Mouse (Mus musculus) left cerebral cortex, adult 2 months (tissue): Measurements from ENCODE around the gene Tfdp1. TPM values are rescaled to one million over a fixed set of nuclear protein-coding genes. Genes with fewer than 3 reads are reported as not detected.

ENCODE experiments used
- DNase-seq, 2 experiments: peaks; one replicate each; pipeline ENCODE4 v3.0.0; 2021 to 2022; ENCODE audit warnings: low spot score in 2 of 2, mixed read lengths in 1 of 2; ENCODE audit errors: extremely low spot score in 1 of 2
- H3K27ac ChIP-seq: fragments of 200-600 bp; 2 replicates; pipeline ENCODE4 v1.8.1; 2022
- H3K4me3 ChIP-seq: fragments of 200-600 bp; 2 replicates; pipeline ENCODE4 v1.8.1; 2022
- CTCF ChIP-seq: fragments of 200-600 bp; IDR thresholded peaks from 2 replicates; pipeline ENCODE4 v1.8.1; 2022; ENCODE audit warnings: antibody characterized with exemption, mild to moderate bottlenecking, moderate library complexity
- intact Hi-C: fragments of 180-260 bp; cut with DNase I; formaldehyde crosslinking; loops from one replicate; pipeline ENCODE4 v1.15.1; 2025
- total RNA-seq, 2 experiments: library from RNA; stranded (reverse); gene quantifications; 2 replicates each; pipeline ENCODE4 v1.2.3; 2021

Gene Tfdp1
- total RNA-seq, 2 experiments from 2014 or later = 58.5 to 62.5 TPM

GRCm38 (mm10) chr8:13353883-13354282 is 15.3 kb downstream of the Tfdp1 start:
- no peak overlapping the region for H3K27ac ChIP-seq
- TF ChIP-seq CTCF = no peak
- H3K4me3 ChIP-seq = no peak overlapping the region
- no peak for DNase-seq
- intact Hi-C loops = no loop called here

GRCm38 (mm10) chr8:13356221-13356620 is 17.7 kb downstream of the Tfdp1 start:
- H3K27ac ChIP-seq = no peak overlapping the region
- intact Hi-C loops = no loop called here
- DNase-seq = no peak
- H3K4me3 ChIP-seq = no peak overlapping the region
- TF ChIP-seq CTCF = no peak

GRCm38 (mm10) chr8:13356681-13357080 is 18.1 kb downstream of the Tfdp1 start:
- intact Hi-C loops = no loop called here
- no peak; the same call in 1 of the 2 replicates for TF ChIP-seq CTCF
- no peak overlapping the region for H3K27ac ChIP-seq
- no peak for DNase-seq
- H3K4me3 ChIP-seq = no peak overlapping the region

GRCm38 (mm10) chr8:13360213-13360612 is 21.7 kb downstream of the Tfdp1 start:
- intact Hi-C loops = no loop called here
- TF ChIP-seq CTCF = no peak
- Histone ChIP-seq H3K4me3 (no peak overlapping the region), H3K27ac (no peak overlapping the region)
- DNase-seq = no peak

GRCm38 (mm10) chr8:13361865-13362264 is 23.3 kb downstream of the Tfdp1 start:
- no peak for DNase-seq
- Histone ChIP-seq H3K4me3 (no peak overlapping the region), H3K27ac (no peak overlapping the region)
- peak; percentile 22 for TF ChIP-seq CTCF
- intact Hi-C loops = no loop called here

- DNase-seq = no peak
- H3K4me3 ChIP-seq = no peak overlapping the region
- H3K27ac ChIP-seq = no peak overlapping the region
- intact Hi-C loops = no loop called here
- no peak for TF ChIP-seq CTCF
These were observed 34.7 kb downstream of the Tfdp1 start for GRCm38 (mm10) chr8:13373151-13373662.

- TF ChIP-seq CTCF = no peak
- intact Hi-C loops = no loop called here
- Histone ChIP-seq H3K4me3 (no peak overlapping the region), H3K27ac (no peak overlapping the region)
- no peak for DNase-seq
These were observed 43.1 kb downstream of the Tfdp1 start for GRCm38 (mm10) chr8:13381630-13382029.

- intact Hi-C loops = no loop called here
- no peak for DNase-seq
- Histone ChIP-seq H3K27ac (no peak overlapping the region), H3K4me3 (no peak overlapping the region)
- no peak for TF ChIP-seq CTCF
These were observed 44.0 kb downstream of the Tfdp1 start for GRCm38 (mm10) chr8:13382536-13382935.

GRCm38 (mm10) chr8:13382999-13383398 is 44.4 kb downstream of the Tfdp1 start:
- intact Hi-C loops = no loop called here
- TF ChIP-seq CTCF = no peak
- no peak for DNase-seq
- Histone ChIP-seq H3K4me3 (no peak overlapping the region), H3K27ac (no peak overlapping the region)

GRCm38 (mm10) chr8:13386366-13386765 is 47.8 kb downstream of the Tfdp1 start:
- no peak for TF ChIP-seq CTCF
- Histone ChIP-seq H3K27ac (no peak overlapping the region), H3K4me3 (no peak overlapping the region)
- intact Hi-C loops = no loop called here
- no peak for DNase-seq

GRCm38 (mm10) chr8:13387728-13388127 is 49.2 kb downstream of the Tfdp1 start:
- TF ChIP-seq CTCF = no peak

GRCm38 (mm10) chr8:13388744-13389143 is 50.2 kb downstream of the Tfdp1 start:
- no peak for DNase-seq
- no peak overlapping the region for H3K27ac ChIP-seq
- TF ChIP-seq CTCF = no peak
- H3K4me3 ChIP-seq = no peak overlapping the region
- intact Hi-C loops = no loop called here

More at GRCm38 (mm10) chr8:13387728-13388127, 49.2 kb downstream of the Tfdp1 start:
- Histone ChIP-seq H3K4me3 (no peak overlapping the region), H3K27ac (no peak overlapping the region)
- no peak for DNase-seq
- intact Hi-C loops = no loop called here

GRCm38 (mm10) chr8:13393869-13394268 is 55.3 kb downstream of the Tfdp1 start:
- intact Hi-C loops = no loop called here
- DNase-seq = no peak
- Histone ChIP-seq H3K4me3 (no peak overlapping the region), H3K27ac (no peak overlapping the region)
- TF ChIP-seq CTCF = no peak
